Mouse (Mus musculus) kidney, adult 2 months (tissue): ENCODE measurements at regions not wholly inside any gene's neighbourhood (a gene's known extent, or its start where the extent isn't known, plus 50 kb on each side); places are given as distances from the start of the nearest gene placed in this dataset.

Source experiments
- CTCF ChIP-seq: fragments of 200-500 bp; conservative IDR thresholded peaks from 2 replicates; pipeline ENCODE4 v1.5.1; 2011; ENCODE audit warnings: low read depth, mild to moderate bottlenecking, control low read depth, low read length, moderate library complexity, mixed read lengths; ENCODE audit not compliant: insufficient read depth, insufficient read length
- POLR2A ChIP-seq: fragments of 200-500 bp; IDR thresholded peaks from one replicate; pipeline ENCODE4 v1.6.1; 2011; ENCODE audit warnings: low read depth, low read length, control low read depth

- no peak for TF ChIP-seq CTCF
- TF ChIP-seq POLR2A, result no peak
These were observed 263.1 kb downstream of the Dysf start for GRCm38 (mm10) chr6:84271441-84271840.
